Mouse (Mus musculus) CH12.LX (cell line): ENCODE data around the gene Ttll9. TPM values are rescaled to one million over a fixed set of nuclear protein-coding genes. Genes with fewer than 3 reads are reported as not detected.

Experiments
- DNase-seq: peaks from one replicate; pipeline ENCODE4 v3.0.0-alpha.2; 2013; ENCODE audit errors: extremely low read depth
- H3K27ac ChIP-seq: 2 replicates; pipeline ENCODE4 v1.5.1; 2012; ENCODE audit warnings: low read depth, mild to moderate bottlenecking, control low read depth, moderate library complexity; ENCODE audit not compliant: insufficient read depth
- H3K27me3 ChIP-seq: replicated peaks from 2 replicates; pipeline ENCODE3; 2012; ENCODE audit warnings: inconsistent platforms
- H3K36me3 ChIP-seq, 2 experiments: replicated peaks in 1 of 2; 2 replicates each; pipeline versions ENCODE3 to v1.6.1; 2012; ENCODE audit warnings: inconsistent platforms in 1 of 2, low read length in 1 of 2, mild to moderate bottlenecking in 1 of 2, mixed read lengths in 1 of 2, moderate library complexity in 1 of 2; ENCODE audit not compliant: control insufficient read depth in 1 of 2, insufficient read depth in 1 of 2
- H3K4me1 ChIP-seq, 2 experiments: 2 replicates each; pipeline ENCODE4 v1.6.1; 2012; ENCODE audit warnings: inconsistent platforms in 1 of 2, moderate library complexity in 1 of 2; ENCODE audit not compliant: insufficient read depth in 2 of 2, control insufficient read depth in 1 of 2
- H3K4me2 ChIP-seq: 2 replicates; pipeline ENCODE4 v1.6.1; 2012; ENCODE audit warnings: low read depth, mild to moderate bottlenecking, control low read depth; ENCODE audit not compliant: poor library complexity, insufficient read depth, severe bottlenecking
- H3K4me3 ChIP-seq, 3 experiments: fragments of 150-350 bp in 1 of 3; sonication (generic) in 1 of 3; replicated peaks in 1 of 3; 2 replicates each; pipeline versions ENCODE3 to v1.5.1; 2011 to 2012; ENCODE audit warnings: low read depth in 2 of 3, low read length in 2 of 3, mild to moderate bottlenecking in 2 of 3, moderate library complexity in 2 of 3, control low read depth in 1 of 3, improper control_type of control experiment in 1 of 3, inconsistent platforms in 1 of 3, mixed read lengths in 1 of 3; ENCODE audit not compliant: poor library complexity in 1 of 3
- H3K79me2 ChIP-seq: replicated peaks from 2 replicates; pipeline ENCODE4 v1.6.1; 2012; ENCODE audit warnings: mild to moderate bottlenecking, moderate library complexity; ENCODE audit not compliant: control insufficient read depth, poor library complexity, insufficient read depth, severe bottlenecking; ENCODE audit errors: extremely low read depth
- H3K9ac ChIP-seq: 2 replicates; pipeline ENCODE4 v1.6.1; 2012; ENCODE audit warnings: low read depth, mild to moderate bottlenecking, control low read depth, moderate library complexity; ENCODE audit not compliant: insufficient read depth
- H3K9me3 ChIP-seq: replicated peaks from 2 replicates; pipeline ENCODE3; 2012; ENCODE audit warnings: low read length, inconsistent platforms, mixed read lengths
- BHLHE40 ChIP-seq: IDR thresholded peaks from 2 replicates; pipeline ENCODE4 v1.6.1; 2011; ENCODE audit warnings: mild to moderate bottlenecking, low read depth, low read length, improper control_type of control experiment
- CHD1 ChIP-seq: IDR thresholded peaks from 2 replicates; pipeline ENCODE4 v1.6.1; 2012; ENCODE audit warnings: low read depth, low read length, improper control_type of control experiment, inconsistent platforms
- CTCF ChIP-seq, 2 experiments: IDR thresholded peaks in 1 of 2; conservative IDR thresholded peaks in 1 of 2; 2 replicates each; pipeline ENCODE4 v1.5.1; 2011 to 2012; ENCODE audit warnings: low read depth in 2 of 2, low read length in 2 of 2, improper control_type of control experiment in 1 of 2, inconsistent platforms in 1 of 2, mild to moderate bottlenecking in 1 of 2, moderate library complexity in 1 of 2
- GABPA ChIP-seq: IDR thresholded peaks from 2 replicates; pipeline ENCODE4 v1.6.1; 2012; ENCODE audit warnings: low read depth, low read length, improper control_type of control experiment, inconsistent platforms; ENCODE audit not compliant: insufficient replicate concordance
- HCFC1 ChIP-seq: IDR thresholded peaks from 2 replicates; pipeline ENCODE4 v1.6.1; 2012; ENCODE audit warnings: low read depth, mild to moderate bottlenecking, inconsistent platforms, low read length, improper control_type of control experiment
- JUN ChIP-seq: IDR thresholded peaks from 2 replicates; pipeline ENCODE4 v1.6.1; 2011; ENCODE audit warnings: low read depth, mild to moderate bottlenecking, low read length, improper control_type of control experiment, moderate library complexity; ENCODE audit not compliant: insufficient read depth
- MAX ChIP-seq: IDR thresholded peaks from 2 replicates; pipeline ENCODE4 v1.6.1; 2011; ENCODE audit warnings: low read length, improper control_type of control experiment
- MEF2A ChIP-seq: IDR thresholded peaks from 2 replicates; pipeline ENCODE4 v1.6.1; 2014; ENCODE audit warnings: low read depth, mild to moderate bottlenecking, inconsistent platforms, low read length, improper control_type of control experiment, borderline replicate concordance
- MXI1 ChIP-seq: IDR thresholded peaks from 2 replicates; pipeline ENCODE4 v1.6.1; 2011; ENCODE audit warnings: mild to moderate bottlenecking, low read depth, low read length, improper control_type of control experiment
- MYC ChIP-seq: IDR thresholded peaks from 2 replicates; pipeline ENCODE4 v1.6.1; 2011; ENCODE audit warnings: low read depth, mild to moderate bottlenecking, improper control_type of control experiment, low read length
- NELFE ChIP-seq: IDR thresholded peaks from 2 replicates; pipeline ENCODE4 v1.6.1; 2011; ENCODE audit warnings: low read depth, low read length, improper control_type of control experiment
- PAX5 ChIP-seq: IDR thresholded peaks from 2 replicates; pipeline ENCODE4 v1.6.1; 2012; ENCODE audit warnings: low read length, inconsistent platforms, mixed read lengths
- RAD21 ChIP-seq: IDR thresholded peaks from 2 replicates; pipeline ENCODE4 v1.6.1; 2011; ENCODE audit warnings: low read depth, mild to moderate bottlenecking, low read length, improper control_type of control experiment, moderate library complexity
- SIN3A ChIP-seq: IDR thresholded peaks from 2 replicates; pipeline ENCODE4 v1.6.1; 2012; ENCODE audit warnings: low read length, improper control_type of control experiment, inconsistent platforms
- TCF12 ChIP-seq: IDR thresholded peaks from 2 replicates; pipeline ENCODE4 v1.6.1; 2014; ENCODE audit warnings: low read depth, mild to moderate bottlenecking, inconsistent platforms, low read length, improper control_type of control experiment
- UBTF ChIP-seq: IDR thresholded peaks from 2 replicates; pipeline ENCODE4 v1.6.1; 2012; ENCODE audit warnings: low read depth, mild to moderate bottlenecking, inconsistent platforms, low read length, improper control_type of control experiment, moderate library complexity
- USF1 ChIP-seq: IDR thresholded peaks from 2 replicates; pipeline ENCODE4 v1.6.1; 2014; ENCODE audit warnings: low read depth, mild to moderate bottlenecking, inconsistent platforms, low read length, improper control_type of control experiment
- ZC3H11A ChIP-seq: IDR thresholded peaks from 2 replicates; pipeline ENCODE4 v1.6.1; 2012; ENCODE audit warnings: low read depth, mild to moderate bottlenecking, inconsistent platforms, low read length, improper control_type of control experiment
- ZKSCAN1 ChIP-seq: IDR thresholded peaks from 2 replicates; pipeline ENCODE4 v1.6.1; 2012; ENCODE audit warnings: low read depth, inconsistent platforms, low read length, improper control_type of control experiment, borderline replicate concordance
- dilution Hi-C: fragments of 300-500 bp; cut with MboI; formaldehyde crosslinking; loops from 2 replicates; pipeline ENCODE4 v1.14.3; 2020; ENCODE audit warnings: low sequenced_read_pairs; ENCODE audit not compliant: extremely low pct_unique_long_range_greater_than_20kb, extremely low pct_ligation_motif_present
- in situ Hi-C: fragments of 300-500 bp; cut with MboI; formaldehyde crosslinking; loops from 3 replicates; pipeline ENCODE4 v1.14.3; 2019; ENCODE audit warnings: low sequenced_read_pairs, low pct_ligation_motif_present, low pct_unique_long_range_greater_than_20kb, mixed read lengths
- polyA plus RNA-seq: library from polyadenylated mRNA; unstranded; fragments of >175 nt; gene quantifications from 2 replicates; pipeline ENCODE4 v1.2.1, GENCODE M21; 2012; ENCODE audit warnings: low read depth; ENCODE audit not compliant: insufficient read length
- total RNA-seq, 2 experiments: library from RNA; depleted of rRNA; stranded (reverse); fragments of 300-350 nt in 1 of 2; fragments of >200 nt in 1 of 2; gene quantifications; 2 replicates each; pipeline ENCODE4 v1.2.3; 2012 to 2014

Ttll9 gene
- total and polyA plus RNA-seq, 3 experiments, result 1.5 to 1.7 (median 1.7) TPM

DNA sequence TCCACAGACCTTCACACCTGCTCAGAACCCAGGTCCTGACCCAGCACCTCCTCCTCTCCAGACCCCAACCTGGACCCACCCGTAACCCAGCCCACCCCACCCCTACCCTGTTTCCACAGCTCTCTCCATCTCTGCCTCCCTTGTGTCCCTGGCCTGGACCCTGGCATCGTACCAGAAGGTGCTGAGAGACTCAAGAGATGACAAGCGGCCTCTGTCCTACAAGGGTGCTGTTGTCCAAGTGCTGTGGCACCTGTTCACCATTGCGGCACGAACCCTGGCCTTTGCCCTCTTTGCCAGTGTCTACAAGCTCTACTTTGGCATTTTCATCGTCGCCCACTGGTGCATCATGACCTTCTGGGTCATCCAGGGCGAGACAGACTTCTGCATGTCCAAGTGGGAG lies 91.6 kb downstream of the Ttll9 start:
- H3K9me3 ChIP-seq, result no peaks in the 10 kb centered on the region
- no peaks in the 10 kb centered on the region for H3K79me2 ChIP-seq
- peaks cover 88% of the 10 kb centered on the region for H3K27me3 ChIP-seq
- peaks cover 8 to 44% of the 10 kb centered on the region in 2 experiments; a peak in 3 of 4 replicates for H3K4me1 ChIP-seq
- dilution Hi-C loops, result no loop called here
- H3K4me2 ChIP-seq, result no peak overlapping the region
- TF ChIP-seq BHLHE40, result no peak
- TF ChIP-seq SIN3A, result no peak
- no peak for TF ChIP-seq USF1
- no peak for TF ChIP-seq UBTF
- TF ChIP-seq RAD21, result no peak
- no peak for TF ChIP-seq ZKSCAN1
- TF ChIP-seq MXI1, result no peak
- no peak for TF ChIP-seq MAX
- TF ChIP-seq CHD1, result no peak
- no peak for TF ChIP-seq MYC
- TF ChIP-seq HCFC1, result no peak
- no peak for TF ChIP-seq GABPA
- TF ChIP-seq MEF2A, result no peak
- TF ChIP-seq ZC3H11A, result no peak
- no peak for TF ChIP-seq TCF12
- TF ChIP-seq NELFE, result no peak
- TF ChIP-seq PAX5, result no peak
- no peak overlapping the region for H3K9ac ChIP-seq
- no peak for DNase-seq
- H3K4me3 ChIP-seq, result no peak overlapping the region
- H3K36me3 ChIP-seq, result no peaks in the 10 kb centered on the region
- in situ Hi-C loops, result no loop called here
- no peak overlapping the region for H3K27ac ChIP-seq

DNA sequence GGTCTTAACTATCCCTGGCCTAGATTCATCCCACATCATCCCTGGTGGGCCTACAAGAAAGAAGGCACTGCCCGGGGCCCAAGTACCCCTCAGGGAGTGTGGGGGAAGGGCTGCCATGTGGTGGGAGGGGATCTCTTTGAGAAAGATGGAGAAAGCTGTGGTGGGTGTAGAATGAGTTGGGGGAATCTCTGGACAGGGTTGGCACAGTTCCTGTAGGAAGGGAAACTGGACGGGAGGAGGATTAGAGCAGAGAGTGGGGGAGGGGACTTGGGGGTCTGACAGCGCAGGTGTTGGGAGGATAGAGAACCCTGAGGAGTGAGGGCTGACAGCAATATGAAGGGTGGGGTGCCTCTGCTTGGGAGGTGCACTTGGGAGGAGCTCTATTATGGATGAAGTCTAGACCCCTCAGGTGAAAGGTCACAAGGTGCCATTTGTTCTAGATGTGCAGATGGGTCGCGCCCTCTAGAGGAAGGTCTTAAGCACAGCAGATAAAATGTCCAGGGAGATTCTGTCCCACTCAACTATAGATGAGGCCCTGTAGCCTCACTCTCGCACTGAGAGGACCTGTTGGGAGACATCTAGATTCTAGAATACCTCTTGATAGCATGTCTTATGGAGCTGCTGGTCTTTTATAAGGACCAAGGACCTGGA lies 93.1 kb downstream of the Ttll9 start:
- peaks cover 88% of the 10 kb centered on the region for H3K27me3 ChIP-seq
- H3K9ac ChIP-seq, result no peak overlapping the region

More for the DNA sequence above, 93.1 kb downstream of the Ttll9 start:
- H3K27ac ChIP-seq, result no peak overlapping the region
- H3K4me2 ChIP-seq, result no peak overlapping the region
- no peaks in the 10 kb centered on the region for H3K79me2 ChIP-seq
- peaks cover 8 to 44% of the 10 kb centered on the region in 2 experiments; a peak in 3 of 4 replicates for H3K4me1 ChIP-seq
- peak; percentile 29 for DNase-seq
- in situ Hi-C loops (no loop called here), dilution Hi-C loops (no loop called here)
- H3K4me3 ChIP-seq, result no peak overlapping the region
- TF ChIP-seq RAD21 (peak; percentile 12), CTCF (conservative IDR thresholded peaks at IDR 0.05 in 1 of 2, IDR thresholded peaks at IDR 0.05 in 1 of 2; ENCODE audit: low read depth in 2 of 2, low read length in 2 of 2) (peak; percentile 56 to 61), JUN (no peak)
- no peaks in the 10 kb centered on the region for H3K9me3 ChIP-seq
- no peaks in the 10 kb centered on the region for H3K36me3 ChIP-seq

Other genes starting within 250 kb of the Ttll9 start
- 0.38 and 0.93 TPM in 2 replicates for gene Id1, start 226.2 kb upstream of the Ttll9 start, total RNA-seq (2012; rRNA removed)
- not detected in 2 replicates for gene Id1, start 226.2 kb upstream of the Ttll9 start, total RNA-seq (2014; rRNA removed)
- not detected in 2 replicates for gene Id1, start 226.2 kb upstream of the Ttll9 start, polyA plus RNA-seq
- gene Cox4i2, start 208.3 kb upstream of the Ttll9 start, total RNA-seq (2012; rRNA removed), result not detected in 2 replicates
- gene Cox4i2, start 208.3 kb upstream of the Ttll9 start, total RNA-seq (2014; rRNA removed), result not detected in 2 replicates
- not detected in 2 replicates for gene Cox4i2, start 208.3 kb upstream of the Ttll9 start, polyA plus RNA-seq
- gene Bcl2l1, start 130.8 kb upstream of the Ttll9 start, total RNA-seq (2012; rRNA removed), result 47.7 and 80.3 TPM in 2 replicates
- gene Bcl2l1, start 130.8 kb upstream of the Ttll9 start, total RNA-seq (2014; rRNA removed), result 13.7 and 21.3 TPM in 2 replicates
- gene Bcl2l1, start 130.8 kb upstream of the Ttll9 start, polyA plus RNA-seq, result 33.2 and 34.5 TPM in 2 replicates
- gene Tpx2, start 114.5 kb upstream of the Ttll9 start, total RNA-seq (2012; rRNA removed), result 66.1 and 70.9 TPM in 2 replicates
- gene Tpx2, start 114.5 kb upstream of the Ttll9 start, total RNA-seq (2014; rRNA removed), result 98.0 and 105 TPM in 2 replicates
- gene Tpx2, start 114.5 kb upstream of the Ttll9 start, polyA plus RNA-seq, result 123 and 127 TPM in 2 replicates
- gene Mylk2, start 51.1 kb upstream of the Ttll9 start, total RNA-seq (2012; rRNA removed), result 0.47 and 0.97 TPM in 2 replicates
- 1.3 TPM in 2 replicates for gene Mylk2, start 51.1 kb upstream of the Ttll9 start, total RNA-seq (2014; rRNA removed)
- gene Mylk2, start 51.1 kb upstream of the Ttll9 start, polyA plus RNA-seq, result 2.4 TPM in 2 replicates
- gene Foxs1, start 29.3 kb upstream of the Ttll9 start, total RNA-seq (2012; rRNA removed), result 6.1 and 7.1 TPM in 2 replicates
- gene Foxs1, start 29.3 kb upstream of the Ttll9 start, total RNA-seq (2014; rRNA removed), result 7.8 and 9.1 TPM in 2 replicates
- gene Foxs1, start 29.3 kb upstream of the Ttll9 start, polyA plus RNA-seq, result 7.6 and 9.5 TPM in 2 replicates
- 0.08 TPM in 1 of 2 replicates, not detected in the other for gene Dusp15, start 10.8 kb upstream of the Ttll9 start, total RNA-seq (2012; rRNA removed)
- gene Dusp15, start 10.8 kb upstream of the Ttll9 start, total RNA-seq (2014; rRNA removed), result not detected in 2 replicates
- 0.13 and 0.16 TPM in 2 replicates for gene Dusp15, start 10.8 kb upstream of the Ttll9 start, polyA plus RNA-seq
- gene Pdrg1, start 52.9 kb downstream of the Ttll9 start, total RNA-seq (2012; rRNA removed), result 50.9 and 65.1 TPM in 2 replicates
- 24.5 and 26.1 TPM in 2 replicates for gene Pdrg1, start 52.9 kb downstream of the Ttll9 start, total RNA-seq (2014; rRNA removed)
- 54.9 and 56.4 TPM in 2 replicates for gene Pdrg1, start 52.9 kb downstream of the Ttll9 start, polyA plus RNA-seq
- not detected in 2 replicates for gene Xkr7, start 69.4 kb downstream of the Ttll9 start, total RNA-seq (2012; rRNA removed)
- gene Xkr7, start 69.4 kb downstream of the Ttll9 start, total RNA-seq (2014; rRNA removed), result not detected in 2 replicates
- not detected in 2 replicates for gene Xkr7, start 69.4 kb downstream of the Ttll9 start, polyA plus RNA-seq
- not detected in 2 replicates for gene Ccm2l, start 103.5 kb downstream of the Ttll9 start, total RNA-seq (2012; rRNA removed)
- gene Ccm2l, start 103.5 kb downstream of the Ttll9 start, total RNA-seq (2014; rRNA removed), result not detected in 2 replicates
- not detected in 2 replicates for gene Ccm2l, start 103.5 kb downstream of the Ttll9 start, polyA plus RNA-seq
- gene Hck, start 146.0 kb downstream of the Ttll9 start, total RNA-seq (2012; rRNA removed), result 0.08 and 0.17 TPM in 2 replicates
- gene Hck, start 146.0 kb downstream of the Ttll9 start, total RNA-seq (2014; rRNA removed), result 0.68 and 0.78 TPM in 2 replicates
- 0.60 and 0.63 TPM in 2 replicates for gene Hck, start 146.0 kb downstream of the Ttll9 start, polyA plus RNA-seq
- gene Tm9sf4, start 198.8 kb downstream of the Ttll9 start, total RNA-seq (2012; rRNA removed), result 29.0 and 30.4 TPM in 2 replicates
- gene Tm9sf4, start 198.8 kb downstream of the Ttll9 start, total RNA-seq (2014; rRNA removed), result 13.3 and 13.6 TPM in 2 replicates
- gene Tm9sf4, start 198.8 kb downstream of the Ttll9 start, polyA plus RNA-seq, result 43.0 and 51.1 TPM in 2 replicates